Mouse (Mus musculus): ENCODE measurements around the gene Unc5cl.

Unc5cl gene

GRCm38 (mm10) chr17:48432158-48432980, 22.3 kb upstream of the Unc5cl start, which contains the start of gene Apobec2:
Apobec2 (minus strand) TSS chr17:48432930.
- peak; percentile 18 for DNase-seq (ENCODE audit: low spot score)

DNA sequence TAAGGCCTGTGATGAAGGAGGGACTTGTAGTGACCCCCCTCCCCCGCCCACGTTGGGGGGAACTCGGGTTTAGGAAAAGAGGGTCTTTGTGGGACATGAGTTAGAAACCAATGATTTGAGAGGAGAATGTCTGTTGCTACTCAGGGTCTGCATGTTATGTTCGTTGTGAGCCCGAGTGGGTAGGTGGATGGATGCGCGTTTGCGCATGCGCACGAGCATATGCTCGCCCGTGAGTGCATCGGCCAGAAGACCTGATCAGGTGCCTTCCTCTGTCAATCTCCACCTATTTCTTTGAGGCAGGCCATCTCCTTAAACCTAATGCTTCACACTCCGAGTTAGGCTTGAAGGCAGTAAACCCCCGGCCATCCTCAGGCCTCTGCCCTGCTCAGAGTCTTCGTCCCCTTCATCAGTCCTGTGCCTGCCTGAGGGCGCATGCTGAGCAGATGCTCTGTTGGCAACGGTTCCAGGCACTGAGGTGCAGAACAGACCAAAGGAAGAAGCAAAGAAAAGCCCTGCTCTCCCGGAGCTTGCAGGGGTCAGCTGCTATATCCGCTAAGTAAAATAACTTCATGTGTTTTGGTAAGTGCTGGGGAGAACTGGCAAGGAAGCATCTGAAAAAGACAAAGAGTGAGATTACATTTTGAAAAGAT, 21.6 kb upstream of the Unc5cl start:
- DNase-seq (ENCODE audit: low spot score) = no peak

DNA sequence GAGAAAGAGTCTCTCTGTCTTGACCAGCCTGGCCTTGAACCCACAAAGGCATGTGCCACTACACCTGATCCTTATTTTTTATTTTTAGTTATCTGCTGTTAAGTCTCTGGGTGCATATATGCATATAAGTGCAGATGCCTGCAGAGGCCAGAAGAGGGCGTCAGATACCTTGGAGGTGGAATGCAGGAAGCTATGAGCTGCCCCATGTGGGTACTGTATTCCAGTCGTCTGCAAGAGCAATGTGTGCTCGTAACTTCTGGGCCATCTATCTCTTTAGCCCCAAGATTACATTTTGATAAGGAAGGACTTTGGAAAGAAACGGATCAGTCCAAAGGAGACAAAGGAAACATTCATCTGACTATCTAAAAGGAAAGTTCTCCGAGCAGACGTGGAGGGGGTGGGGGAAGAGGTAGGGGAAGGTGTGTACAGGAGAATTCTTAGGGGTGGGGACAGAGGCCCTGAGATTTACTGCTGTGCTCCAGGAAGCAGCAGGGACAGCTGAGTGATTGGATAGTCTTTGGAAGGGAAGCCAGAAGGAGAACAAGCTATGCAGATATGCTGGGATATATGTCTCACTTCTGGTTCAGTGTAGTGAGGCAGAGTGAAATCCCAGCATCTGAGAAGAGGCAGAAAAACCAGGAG, 20.9 kb upstream of the Unc5cl start:
- no peak for DNase-seq (ENCODE audit: low spot score)

DNA sequence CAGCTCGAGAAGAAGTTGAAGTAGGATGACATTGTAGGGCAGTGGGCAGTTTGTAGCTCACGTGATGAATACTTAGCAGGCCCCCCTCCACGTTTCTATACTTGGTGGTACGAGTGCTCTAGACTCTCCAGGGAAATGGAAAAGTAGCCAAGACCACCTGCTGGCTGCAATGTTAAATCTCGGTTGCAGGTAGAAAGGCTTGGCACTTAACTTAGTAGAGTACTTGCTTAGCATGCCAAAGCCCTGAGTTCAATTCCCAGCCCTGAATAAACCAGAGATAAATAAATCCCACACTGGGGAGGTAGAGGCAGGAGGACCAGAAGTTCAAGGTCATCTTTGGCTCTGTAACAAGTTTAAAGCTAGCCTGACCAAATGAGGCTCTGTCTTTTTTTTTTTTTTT, 20.2 kb upstream of the Unc5cl start:
- DNase-seq (ENCODE audit: low spot score) = no peak

DNA sequence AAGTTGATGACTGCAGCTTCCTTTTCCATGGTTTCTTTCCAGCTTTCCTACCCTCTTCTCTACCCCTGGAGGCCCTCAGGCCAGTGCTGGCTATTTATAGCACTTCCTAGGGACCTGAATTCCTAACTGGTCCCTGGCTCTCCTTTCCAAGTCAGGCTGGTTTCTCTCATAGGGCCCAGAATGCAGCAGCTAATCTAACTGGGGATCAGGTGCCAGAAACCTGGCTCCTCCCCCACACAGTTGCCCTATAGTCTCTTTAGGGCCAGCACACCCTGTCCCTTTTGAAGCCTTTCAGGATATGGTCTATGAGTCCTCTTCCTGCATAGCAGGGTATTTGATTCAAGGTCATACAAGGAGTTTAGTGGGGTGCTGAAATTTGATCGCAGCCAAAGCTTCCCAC, 18.2 kb upstream of the Unc5cl start:
- DNase-seq (ENCODE audit: low spot score) = no peak

DNA sequence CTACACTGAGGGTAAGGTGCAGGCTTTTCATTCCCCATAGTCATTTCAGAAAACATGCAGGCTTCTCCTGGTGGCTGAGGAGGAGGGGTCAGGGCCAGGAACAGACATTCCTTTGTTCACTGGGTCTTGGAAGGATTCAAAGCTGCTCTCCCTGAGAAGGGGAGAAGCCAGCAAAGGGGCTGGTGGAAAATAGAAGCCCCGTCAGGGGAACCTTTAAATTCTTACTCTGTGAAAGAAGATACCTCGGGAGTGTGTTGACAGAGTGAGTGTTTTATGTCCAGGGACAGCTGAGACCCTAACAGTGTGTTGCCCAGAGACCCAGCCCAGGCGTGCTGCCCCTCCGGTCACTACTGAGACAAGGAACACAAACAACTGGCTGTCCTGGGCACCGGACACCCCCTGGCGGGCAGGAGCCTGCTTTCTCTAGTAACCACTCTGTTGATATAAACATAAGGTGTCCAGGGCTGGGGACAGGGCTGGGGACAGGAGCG, 17.2 kb upstream of the Unc5cl start:
- peak; percentile 69 for DNase-seq (ENCODE audit: low spot score)

- peak; percentile 30 for DNase-seq (ENCODE audit: low spot score)
Measured at GRCm38 (mm10) chr17:48442745-48443457, 11.8 kb upstream of the Unc5cl start.

- DNase-seq (ENCODE audit: low spot score) = no peak
Measured at GRCm38 (mm10) chr17:48443542-48444145, 11.1 kb upstream of the Unc5cl start.

- no peak for DNase-seq (ENCODE audit: low spot score)
Measured at GRCm38 (mm10) chr17:48447675-48448074, 7.0 kb upstream of the Unc5cl start.

DNA sequence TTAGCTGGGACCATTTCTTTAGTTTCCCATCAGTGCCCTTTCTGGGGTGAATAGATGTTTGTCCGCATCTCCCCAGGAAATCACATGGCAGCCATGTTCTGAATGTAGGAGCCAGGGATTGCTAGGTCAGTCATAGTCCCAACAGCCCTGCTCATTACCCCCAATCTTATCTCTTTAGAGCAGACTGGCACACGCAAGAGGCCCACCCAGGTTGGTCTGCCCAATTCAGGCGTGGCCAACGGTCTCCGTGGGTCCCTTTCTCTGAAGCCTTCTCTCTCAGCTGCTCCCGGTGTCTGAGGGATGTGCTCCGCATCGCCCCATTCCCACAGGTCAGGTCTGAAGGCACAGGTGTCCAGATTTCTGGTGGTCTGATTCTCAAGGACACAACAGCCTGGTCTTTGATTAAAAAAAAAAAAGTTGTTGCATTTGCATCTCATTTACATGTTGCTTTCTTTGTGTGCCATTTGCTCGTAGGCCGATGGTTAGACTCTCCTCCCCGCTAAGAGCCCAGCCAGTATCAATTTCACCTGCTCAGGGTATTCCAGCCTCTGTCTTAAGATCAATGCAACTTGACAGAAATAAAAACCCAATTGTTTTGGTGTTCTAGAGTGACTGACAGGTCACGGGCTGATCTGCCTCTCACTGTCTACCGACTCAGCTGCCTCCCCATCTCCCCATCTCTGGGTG, 3.9 kb upstream of the Unc5cl start:
- DNase-seq (ENCODE audit: low spot score) = no peak

- DNase-seq (ENCODE audit: low spot score) = no peak
Measured at GRCm38 (mm10) chr17:48451353-48451675, 3.4 kb upstream of the Unc5cl start, which contains the start of gene Tspo2. Tspo2 (minus strand) TSS chr17:48451522.

DNA sequence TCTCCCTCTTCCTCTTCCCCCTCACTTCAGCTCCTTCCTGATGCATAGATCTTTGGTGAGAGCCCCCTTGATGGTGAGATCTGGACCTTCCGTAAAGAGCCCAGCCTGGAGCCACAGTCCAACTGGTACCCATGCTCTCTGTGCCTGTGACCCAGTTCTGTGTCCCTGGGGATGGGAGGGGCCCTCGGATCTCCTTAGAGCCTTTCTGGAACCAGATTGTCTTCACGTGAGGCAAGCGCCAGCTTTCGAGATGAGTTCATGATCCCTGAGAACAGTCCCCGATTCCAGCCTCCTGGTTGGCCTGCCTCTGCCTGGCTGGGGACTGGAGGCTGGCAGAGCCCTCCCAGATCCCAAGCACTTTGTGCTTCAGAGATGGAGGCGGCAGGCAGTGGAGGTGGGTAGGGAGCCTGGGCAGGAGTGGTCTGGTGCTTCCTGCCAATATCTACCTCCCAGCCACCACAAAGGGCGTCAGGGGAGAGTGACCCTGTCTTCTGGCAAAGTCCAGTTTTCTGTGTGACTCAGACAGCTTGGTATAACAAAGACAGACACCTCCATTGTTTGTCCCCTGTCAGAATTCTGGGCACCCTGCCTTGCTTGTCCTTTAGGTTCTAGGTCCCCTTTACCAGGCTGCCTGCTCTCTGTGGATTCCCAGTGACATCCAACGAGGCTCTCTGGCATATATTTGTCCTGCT, 2.8 kb upstream of the Unc5cl start:
- no peak for DNase-seq (ENCODE audit: low spot score)

- no peak for DNase-seq (ENCODE audit: low spot score)
Measured at GRCm38 (mm10) chr17:48453489-48453888, 1.2 kb upstream of the Unc5cl start.

- no peak for DNase-seq (ENCODE audit: low spot score)
Measured at GRCm38 (mm10) chr17:48454190-48454589, 511 bp upstream of the Unc5cl start.

DNA sequence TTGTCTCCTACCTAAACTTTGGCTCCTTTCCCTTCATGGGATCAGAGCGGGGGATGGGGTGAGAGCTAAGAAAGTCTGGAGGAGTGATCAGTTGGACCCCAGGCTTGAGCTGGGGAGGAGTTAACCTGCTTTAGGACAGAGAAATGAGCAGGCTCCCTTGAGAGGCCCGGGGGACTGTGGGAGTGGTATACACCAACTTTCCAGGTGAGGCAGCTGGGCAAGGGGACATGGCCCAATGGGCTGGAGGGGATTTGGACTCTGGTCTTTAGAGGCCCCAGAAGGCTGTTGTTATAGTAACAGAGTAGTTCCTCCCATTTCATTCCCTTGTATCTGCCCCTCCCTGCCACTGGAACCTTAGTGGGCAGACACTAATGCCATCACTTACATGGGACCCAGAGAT, 1.3 kb downstream of the Unc5cl start:
- DNase-seq (ENCODE audit: low spot score) = no peak

GRCm38 (mm10) chr17:48457971-48458653, 3.4 kb downstream of the Unc5cl start:
- DNase-seq (ENCODE audit: low spot score) = no peak

DNA sequence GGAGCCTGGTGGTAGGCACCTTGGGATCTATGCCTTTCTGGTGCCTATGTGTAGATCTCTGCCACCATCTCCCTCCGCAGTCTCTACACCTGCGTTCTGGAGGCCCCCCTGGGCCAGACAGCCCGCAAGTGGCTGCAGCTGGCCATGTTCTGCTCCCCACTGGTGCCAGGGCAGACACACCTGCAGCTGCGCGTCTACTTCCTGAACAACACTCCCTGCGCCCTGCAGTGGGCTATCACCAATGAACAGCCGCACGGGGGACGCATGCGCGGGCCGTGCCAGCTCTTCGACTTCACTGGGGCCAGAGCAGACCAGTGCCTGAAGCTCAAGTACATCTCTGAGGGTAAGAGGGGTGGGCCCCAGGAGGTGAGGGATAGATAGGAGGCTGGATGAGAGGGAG, 7.4 kb downstream of the Unc5cl start:
- DNase-seq (ENCODE audit: low spot score) = no peak

- DNase-seq (ENCODE audit: low spot score) = no peak
Measured at GRCm38 (mm10) chr17:48463391-48463790, 8.7 kb downstream of the Unc5cl start.

GRCm38 (mm10) chr17:48466769-48467394, 12.2 kb downstream of the Unc5cl start:
- no peak for DNase-seq (ENCODE audit: low spot score)
